Mouse (Mus musculus) lung, postnatal 0 days (tissue): ENCODE measurements around the gene Mrgbp. TPM values are rescaled to one million over a fixed set of nuclear protein-coding genes. Genes with fewer than 3 reads are reported as not detected.

Source experiments
- ATAC-seq: fragments of 200-750 bp; cut with Nextera tagmentation; 2 replicates; pipeline ENCODE4 v1.8.0; 2017; ENCODE audit warnings: moderate library complexity
- DNase-seq: peaks from one replicate; pipeline ENCODE4 v3.0.0-alpha.2; 2016; ENCODE audit warnings: low spot score
- H3K27ac ChIP-seq: fragments of 300-500 bp; sonication (generic); 2 replicates; pipeline ENCODE4 v1.5.1; 2014; ENCODE audit warnings: antibody characterized with exemption, mild to moderate bottlenecking, low read length, mixed read lengths
- H3K27me3 ChIP-seq: fragments of 300-500 bp; sonication (generic); replicated peaks from 2 replicates; pipeline ENCODE4 v1.6.1; 2014; ENCODE audit warnings: low read length, mixed read lengths; ENCODE audit not compliant: insufficient read depth
- H3K36me3 ChIP-seq: fragments of 300-500 bp; sonication (generic); 2 replicates; pipeline ENCODE4 v1.6.1; 2014; ENCODE audit warnings: low read length, mixed read lengths; ENCODE audit not compliant: insufficient read depth
- H3K4me1 ChIP-seq: fragments of 300-500 bp; sonication (generic); 2 replicates; pipeline ENCODE4 v1.6.1; 2014; ENCODE audit warnings: antibody characterized with exemption, low read depth, low read length, mixed read lengths; ENCODE audit not compliant: insufficient read depth
- H3K4me2 ChIP-seq: fragments of 300-500 bp; sonication (generic); replicated peaks from 2 replicates; pipeline ENCODE4 v1.6.1; 2014; ENCODE audit warnings: low read depth, mild to moderate bottlenecking, low read length, moderate library complexity, mixed read lengths
- H3K4me3 ChIP-seq: fragments of 300-500 bp; sonication (generic); 2 replicates; pipeline ENCODE4 v1.5.1; 2014; ENCODE audit warnings: low read depth, low read length
- H3K9ac ChIP-seq: fragments of 300-500 bp; sonication (generic); replicated peaks from 2 replicates; pipeline ENCODE4 v1.6.1; 2014; ENCODE audit warnings: low read depth, mild to moderate bottlenecking
- H3K9me3 ChIP-seq: fragments of 300-500 bp; sonication (generic); 2 replicates; pipeline ENCODE4 v1.6.1; 2016; ENCODE audit warnings: low read length, mixed read lengths
- CTCF ChIP-seq: IDR thresholded peaks from 2 replicates; pipeline ENCODE4 v1.5.1; 2016; ENCODE audit warnings: antibody characterized with exemption, mild to moderate bottlenecking
- EP300 ChIP-seq: IDR thresholded peaks from 2 replicates; pipeline ENCODE4 v1.6.1; 2016; ENCODE audit warnings: antibody characterized with exemption, mild to moderate bottlenecking, control low read depth
- WGBS: fragments of 180-500 bp; shearing (Covaris S2); extraction: QIAGEN DNeasy Blood & Tissue Kit; methylation state at CpG from one replicate; pipeline ENCODE4 v1.1.7; 2014; 5-methylcytosine and 5-hydroxymethylcytosine counted together
- polyA plus RNA-seq: library from polyadenylated mRNA; unstranded; fragments of >200 nt; fragmentation: Nextera tagmentation; extraction: Ambion mirVana; gene quantifications from 2 replicates; pipeline ENCODE4 v1.2.1, GENCODE M21; 2015

Mrgbp gene
- polyA plus RNA-seq, 1 experiment from 2014 or later, result 22.4 TPM

DNA sequence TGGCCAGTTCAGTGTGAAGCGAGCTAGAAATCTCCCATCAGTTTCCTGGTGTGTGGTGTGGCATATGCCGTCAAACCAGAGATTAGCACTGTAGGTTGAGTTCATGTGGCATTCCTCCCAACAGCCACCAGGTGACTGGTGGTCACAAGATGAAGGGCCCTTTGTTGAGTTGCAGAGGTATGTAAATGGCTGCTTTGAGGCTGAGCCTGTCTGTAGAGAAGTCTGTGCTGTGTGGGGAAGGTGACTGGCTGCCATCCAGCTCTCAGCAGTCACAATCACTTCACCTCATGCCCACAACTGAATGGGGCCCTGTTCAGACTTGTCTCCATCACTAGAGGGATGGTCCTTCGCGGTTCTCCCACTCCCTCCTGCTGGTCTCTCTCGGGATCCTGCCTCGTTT is 23.7 kb downstream of the Mrgbp start:
- H3K4me2 ChIP-seq, result no peak overlapping the region
- 31% methylated on average over 6 of the region's 6 CpGs for WGBS
- no peak overlapping the region for H3K27ac ChIP-seq
- H3K9ac ChIP-seq, result no peak overlapping the region
- H3K4me3 ChIP-seq, result no peak overlapping the region
- peak; percentile 16; the same call in 1 of the 2 replicates for ATAC-seq
- DNase-seq, result no peak
- no peaks in the 10 kb centered on the region for H3K4me1 ChIP-seq
- H3K36me3 ChIP-seq, result no peaks in the 10 kb centered on the region
- H3K27me3 ChIP-seq, result no peaks in the 10 kb centered on the region
- TF ChIP-seq EP300, result no peak
- 0 out of 2 replicates have a peak, but pooled peaks have one; percentile 28 for TF ChIP-seq CTCF
- no peaks in the 10 kb centered on the region for H3K9me3 ChIP-seq

DNA sequence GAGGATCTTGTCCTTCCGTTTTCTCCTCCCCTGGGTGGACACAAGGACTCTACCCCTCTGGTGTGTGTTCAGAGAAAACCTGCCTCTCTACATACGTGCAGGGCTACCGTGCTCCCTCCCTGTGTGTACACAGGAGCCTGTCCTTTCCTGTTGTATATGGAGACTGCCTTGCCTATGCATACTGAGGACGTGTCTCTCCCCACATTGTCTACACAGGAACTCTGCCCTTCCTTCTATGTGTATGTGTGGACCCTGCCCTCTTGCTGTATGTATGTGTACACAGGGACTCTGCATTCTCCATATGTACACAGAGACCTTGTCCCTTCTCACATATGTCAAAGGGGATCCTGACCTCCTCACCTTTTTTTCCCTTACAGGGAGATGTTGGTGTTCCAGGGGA is 29.2 kb downstream of the Mrgbp start:
- DNase-seq, result no peak
- Histone ChIP-seq H3K27me3 (no peaks in the 10 kb centered on the region), H3K4me3 (no peak overlapping the region), H3K36me3 (no peaks in the 10 kb centered on the region), H3K4me2 (no peak overlapping the region), H3K9me3 (no peaks in the 10 kb centered on the region), H3K27ac (no peak overlapping the region), H3K9ac (no peak overlapping the region), H3K4me1 (no peaks in the 10 kb centered on the region)
- WGBS, result 50% methylated on average over 4 of the region's 4 CpGs
- no peak for ATAC-seq
- no peak for TF ChIP-seq EP300
- no peak for TF ChIP-seq CTCF

DNA sequence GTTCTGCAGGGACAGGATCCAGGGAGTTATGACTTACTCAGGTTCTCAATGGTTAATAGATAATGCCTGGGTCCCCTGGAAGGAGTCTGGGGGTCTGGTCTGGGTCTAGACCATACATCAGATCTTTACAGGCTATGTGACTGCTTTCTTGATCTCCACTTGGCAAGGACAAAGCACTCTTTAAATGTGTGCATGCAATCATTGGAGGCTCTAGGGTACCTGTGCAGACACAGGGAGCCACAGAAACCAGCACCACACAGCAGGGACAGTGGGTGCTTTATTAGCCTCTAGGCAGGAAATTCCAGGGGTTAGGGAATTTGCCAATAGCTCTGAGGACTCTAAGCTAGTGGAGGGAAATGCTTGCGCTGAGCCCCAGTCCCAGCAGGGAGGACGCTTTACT is 30.8 kb downstream of the Mrgbp start:
- Histone ChIP-seq H3K9me3 (no peaks in the 10 kb centered on the region), H3K9ac (no peak overlapping the region), H3K36me3 (no peaks in the 10 kb centered on the region), H3K4me1 (no peaks in the 10 kb centered on the region), H3K27me3 (no peaks in the 10 kb centered on the region), H3K4me2 (no peak overlapping the region), H3K4me3 (no peak overlapping the region), H3K27ac (no peak overlapping the region)
- DNase-seq (no peak), ATAC-seq (no peak)
- TF ChIP-seq EP300, result no peak
- TF ChIP-seq CTCF, result no peak
- whole genome bisulfite sequencing, result 61% methylated on average over 2 of the region's 2 CpGs

Other genes starting within 250 kb of the Mrgbp start
- 10.4 and 11.4 TPM in 2 replicates for gene Gata5, start 246.6 kb upstream of the Mrgbp start, polyA plus RNA-seq
- 0.20 and 0.21 TPM in 2 replicates for gene Slco4a1, start 125.1 kb upstream of the Mrgbp start, polyA plus RNA-seq
- gene Ntsr1, start 81.3 kb upstream of the Mrgbp start, polyA plus RNA-seq, result 0.05 and 0.06 TPM in 2 replicates
- gene Ogfr, start 7.9 kb downstream of the Mrgbp start, polyA plus RNA-seq, result 37.5 and 38.3 TPM in 2 replicates
- gene Col9a3, start 16.5 kb downstream of the Mrgbp start, polyA plus RNA-seq, result 0.30 and 0.33 TPM in 2 replicates
- gene Tcfl5, start 61.4 kb downstream of the Mrgbp start, polyA plus RNA-seq, result not detected in 2 replicates
- gene Dido1, start 128.7 kb downstream of the Mrgbp start, polyA plus RNA-seq, result 14.9 and 16.3 TPM in 2 replicates
- 38.7 and 38.8 TPM in 2 replicates for gene Gid8, start 128.8 kb downstream of the Mrgbp start, polyA plus RNA-seq
- 1.4 and 1.7 TPM in 2 replicates for gene Slc17a9, start 144.0 kb downstream of the Mrgbp start, polyA plus RNA-seq
- gene Bhlhe23, start 195.6 kb downstream of the Mrgbp start, polyA plus RNA-seq, result not detected in 2 replicates